Mouse (Mus musculus) WW6 (cell line): ENCODE measurements around the gene Pde2a.

Experiments
- DNase-seq: peaks from one replicate; pipeline ENCODE4 v3.0.0-alpha.2; 2013; ENCODE audit warnings: low read depth, low spot score

Pde2a gene

GRCm38 (mm10) chr7:101453296-101453695 lies 31.8 kb downstream of the Pde2a start:
- DNase-seq = no peak

DNA sequence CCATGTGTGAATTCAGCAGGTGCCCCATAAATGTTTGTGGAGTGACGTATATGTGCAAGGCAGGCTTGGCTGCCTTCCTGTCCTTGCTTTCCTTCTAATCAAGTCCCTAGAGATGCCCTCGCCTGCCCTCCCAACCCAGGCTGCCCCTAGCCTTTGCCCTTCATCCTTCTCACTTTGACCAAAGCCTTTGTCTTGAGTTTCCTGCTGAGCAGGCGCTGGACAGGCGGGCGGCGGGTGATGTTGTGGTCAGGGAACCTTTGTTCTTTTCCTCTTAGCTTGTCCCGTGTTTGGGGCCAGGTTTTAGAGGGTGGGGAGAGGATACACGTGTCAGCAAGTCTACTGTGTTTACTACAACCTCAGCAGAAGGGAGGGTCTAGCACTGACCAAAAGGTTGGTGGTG lies 32.2 kb downstream of the Pde2a start:
- no peak for DNase-seq

GRCm38 (mm10) chr7:101454479-101454878 lies 33.0 kb downstream of the Pde2a start:
- no peak for DNase-seq

GRCm38 (mm10) chr7:101455141-101455540 lies 33.6 kb downstream of the Pde2a start:
- no peak for DNase-seq

DNA sequence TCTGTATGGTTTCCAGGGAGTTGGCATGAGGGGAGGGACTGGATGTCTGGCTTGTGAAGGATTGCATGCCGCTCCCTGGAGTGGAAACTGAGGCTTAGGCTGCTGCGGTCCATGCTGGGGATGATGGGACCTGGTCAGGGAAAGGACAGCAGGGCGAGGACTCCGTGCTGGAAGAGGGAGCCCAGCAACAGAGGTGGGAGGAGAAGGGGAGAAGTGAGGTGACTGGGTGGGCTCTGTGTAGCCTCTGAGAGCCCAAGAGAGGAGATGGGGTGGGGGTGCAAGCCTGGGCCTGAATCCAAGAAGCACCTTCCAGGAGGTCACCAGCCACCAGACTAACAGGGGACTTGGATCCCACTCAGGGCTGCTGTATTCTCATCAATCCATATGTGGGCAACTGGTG lies 34.8 kb downstream of the Pde2a start:
- no peak for DNase-seq

DNA sequence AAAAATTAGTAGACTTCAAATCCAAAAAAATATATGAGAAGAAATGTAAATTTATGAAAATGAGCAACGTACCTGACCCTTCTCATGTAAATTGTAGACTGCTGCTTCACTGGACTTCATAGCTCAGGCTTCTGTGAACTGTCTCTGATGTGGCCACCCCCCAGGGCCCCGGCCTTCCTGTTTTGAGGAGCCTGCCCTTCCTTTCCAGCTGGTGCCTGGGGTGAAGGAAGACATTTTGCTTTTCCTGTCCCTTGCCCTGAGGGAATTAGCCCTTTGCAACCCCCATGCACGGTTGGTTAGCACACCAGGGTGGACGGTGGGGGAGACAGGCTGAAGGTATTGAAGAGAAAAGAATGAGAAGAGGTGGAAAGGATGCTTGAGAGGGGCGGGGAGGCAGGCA lies 35.3 kb downstream of the Pde2a start:
- DNase-seq = no peak

GRCm38 (mm10) chr7:101457283-101457682 lies 35.8 kb downstream of the Pde2a start:
- no peak for DNase-seq

DNA sequence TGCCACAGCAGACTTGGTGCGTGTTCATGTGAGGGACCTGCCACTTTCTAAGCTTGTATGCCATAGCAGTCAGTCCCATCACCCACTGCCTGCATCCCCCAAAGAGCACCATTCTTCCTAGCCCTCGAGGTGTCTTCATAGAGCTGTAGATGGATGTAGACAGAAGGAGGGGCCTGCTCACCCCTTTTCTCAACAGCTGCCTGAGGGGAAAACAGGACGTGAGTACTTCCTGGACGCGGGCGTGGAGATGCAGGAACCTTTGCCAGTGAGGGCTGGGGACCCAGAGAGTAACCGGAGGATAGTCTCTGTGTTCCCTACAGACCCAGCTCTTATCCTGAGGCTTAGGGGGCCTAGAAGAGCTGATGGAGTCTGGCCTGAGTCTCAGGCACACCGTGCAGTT lies 36.3 kb downstream of the Pde2a start:
- no peak for DNase-seq

DNA sequence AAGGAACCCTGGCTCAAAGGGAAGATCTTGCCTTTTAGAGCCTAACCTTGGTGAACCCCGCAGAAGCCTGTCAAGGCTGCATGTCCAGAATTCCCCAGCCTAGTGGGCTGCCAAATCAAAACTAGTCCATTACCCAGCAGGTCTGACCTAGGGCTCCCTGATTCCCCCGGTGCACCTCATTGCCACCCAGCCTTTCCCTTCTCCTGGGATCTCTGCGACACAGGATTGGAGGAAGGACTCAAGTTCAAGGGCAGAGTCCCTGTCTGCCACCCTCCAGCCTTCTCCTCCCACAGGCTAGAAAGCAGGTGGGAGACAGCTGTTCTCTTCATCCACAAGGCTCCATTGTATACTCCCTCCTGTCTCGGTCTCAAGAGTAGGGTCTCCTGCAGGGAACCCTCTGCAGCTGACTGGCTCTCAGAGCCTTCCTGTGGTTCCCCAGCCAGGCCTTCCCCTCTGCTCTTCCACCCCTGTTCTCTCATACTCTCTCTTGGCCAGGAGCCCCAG lies 36.8 kb downstream of the Pde2a start:
- no peak for DNase-seq

GRCm38 (mm10) chr7:101459305-101459813 lies 37.9 kb downstream of the Pde2a start:
- no peak for DNase-seq

DNA sequence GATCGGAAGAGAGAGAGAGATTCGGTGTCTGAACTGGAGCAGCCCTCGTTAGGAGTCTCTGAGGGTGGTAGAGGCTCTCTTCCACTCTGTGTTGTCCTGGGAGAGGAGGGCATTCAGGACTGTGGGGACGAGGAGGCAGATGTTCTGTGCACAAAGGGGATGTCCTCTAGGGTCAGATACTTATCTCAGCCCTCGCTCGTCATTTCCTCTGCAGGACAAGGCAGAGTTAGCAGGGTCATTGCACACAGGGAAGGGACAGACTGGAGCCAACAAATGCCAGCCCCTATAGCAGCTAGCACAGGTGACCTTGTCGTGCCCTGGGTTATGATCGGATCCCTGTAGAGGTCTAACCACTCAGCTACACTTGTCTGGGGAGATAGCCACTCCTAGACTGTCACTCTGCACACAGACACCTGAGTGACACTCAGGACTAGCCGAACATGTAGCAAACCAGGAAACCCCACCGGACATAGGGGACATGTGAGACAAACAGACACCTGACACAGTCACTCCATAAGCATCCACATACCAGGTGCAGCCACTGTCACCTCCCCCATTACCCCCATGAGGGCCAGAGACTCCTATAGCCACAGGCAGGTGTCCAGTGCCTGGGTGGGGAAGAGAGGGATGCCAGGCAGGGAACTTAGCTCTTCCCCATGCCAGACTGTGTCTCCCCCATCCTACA lies 38.6 kb downstream of the Pde2a start:
- DNase-seq = no peak

- no peak for DNase-seq
Measured at GRCm38 (mm10) chr7:101460608-101460957, 39.1 kb downstream of the Pde2a start.

DNA sequence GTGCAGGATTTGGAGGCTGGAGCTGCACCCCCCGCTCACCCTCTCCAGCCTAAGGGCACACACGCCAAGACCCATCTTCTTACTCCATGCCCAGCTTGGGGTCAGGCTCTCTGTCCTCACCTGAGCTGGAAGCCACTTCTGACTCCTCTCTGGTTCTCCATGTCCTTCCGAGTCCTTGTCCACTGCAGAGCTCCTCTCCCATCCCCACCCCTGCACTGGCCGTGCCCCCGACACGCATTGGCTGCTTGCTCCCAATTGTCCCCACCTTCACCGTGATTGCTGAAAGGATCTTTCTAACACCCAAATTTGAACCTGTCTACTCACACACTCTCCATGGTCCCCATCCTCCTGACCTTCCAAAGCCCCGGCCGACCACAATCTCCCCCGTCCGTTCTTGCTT lies 40.1 kb downstream of the Pde2a start:
- DNase-seq = no peak

DNA sequence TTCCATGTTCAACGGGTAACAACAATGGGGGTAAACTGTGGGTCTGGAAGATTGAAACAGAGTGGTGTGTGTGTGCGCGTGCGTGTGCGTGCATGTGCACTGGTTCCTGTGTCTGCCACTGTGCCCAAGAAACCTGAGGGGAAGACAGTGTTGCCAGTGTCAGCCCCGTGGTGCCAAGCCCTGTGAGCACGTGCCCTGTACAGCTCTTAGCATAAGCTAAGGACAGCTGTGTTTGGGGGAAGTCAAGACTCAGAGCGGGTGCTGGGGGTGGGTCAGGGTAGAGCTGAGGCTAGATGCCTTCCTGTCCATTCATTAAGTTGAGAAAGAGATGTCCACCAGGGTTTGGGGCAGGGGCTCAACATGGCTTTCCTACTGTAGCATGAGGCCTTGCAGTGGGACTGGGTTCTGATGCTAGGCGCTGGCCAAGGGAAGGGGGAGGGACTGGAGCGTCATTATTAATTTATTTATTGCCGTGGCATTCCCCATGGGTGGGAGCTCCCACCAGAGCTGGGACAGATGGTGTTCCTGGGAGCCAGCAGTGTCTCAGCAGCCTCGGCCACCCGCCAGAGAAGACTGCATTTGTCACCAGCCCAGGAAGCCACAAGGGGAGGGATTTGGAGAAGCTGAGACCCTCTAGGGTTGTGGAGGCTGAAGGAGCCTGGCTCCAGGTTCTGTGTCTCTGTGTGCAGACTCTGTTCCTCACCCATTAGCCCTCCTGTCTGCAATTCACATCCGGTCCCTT lies 41.0 kb downstream of the Pde2a start:
- DNase-seq = no peak

DNA sequence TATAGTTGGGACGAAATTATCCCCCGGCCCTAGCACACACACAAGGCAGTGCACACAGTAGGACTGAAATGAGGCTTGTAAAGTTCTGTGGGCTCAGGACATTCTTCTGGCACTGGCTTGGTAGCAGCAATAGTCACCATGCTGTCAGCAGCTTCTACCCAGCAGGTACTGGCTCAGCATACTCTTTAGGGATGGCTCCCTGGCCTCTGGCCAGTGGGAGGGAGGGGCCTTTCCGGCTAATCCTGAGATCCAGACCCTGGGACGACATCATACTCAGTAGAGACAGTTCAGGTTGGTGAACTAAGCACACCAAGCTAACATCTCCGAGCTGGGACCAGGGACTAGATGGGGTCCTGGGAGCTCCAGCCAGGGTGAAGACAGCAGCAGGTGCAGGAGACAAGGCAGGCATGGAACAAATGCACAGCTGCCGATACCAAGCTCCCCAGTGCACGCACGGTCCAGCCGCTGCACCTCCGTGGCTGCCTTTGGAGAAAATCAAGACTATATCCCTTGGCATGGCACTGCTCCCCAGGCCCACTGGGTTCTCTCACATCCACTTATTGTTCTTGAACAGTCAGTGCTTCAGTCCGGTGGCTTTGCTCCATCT lies 42.3 kb downstream of the Pde2a start:
- DNase-seq = no peak

DNA sequence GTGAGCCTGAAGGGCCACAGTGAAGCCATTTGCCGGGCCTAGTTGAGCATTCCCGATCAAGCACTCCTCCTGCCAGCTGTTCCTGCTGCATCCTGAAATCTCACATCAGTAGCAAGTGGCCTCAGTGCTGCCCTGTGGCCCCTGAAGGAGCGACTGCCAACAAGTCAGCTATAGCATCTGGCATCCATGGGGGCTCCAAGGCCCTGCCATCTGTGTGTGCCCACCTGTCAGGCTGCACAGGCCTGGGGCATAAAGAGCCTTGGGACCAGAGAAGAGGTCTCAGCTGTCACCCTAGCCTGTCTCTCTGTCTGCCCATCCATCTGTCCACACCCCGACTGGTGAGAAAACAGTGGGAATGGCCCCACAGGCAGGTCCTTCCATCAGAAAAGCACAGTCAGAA lies 43.4 kb downstream of the Pde2a start:
- no peak for DNase-seq

GRCm38 (mm10) chr7:101465392-101465791 lies 43.9 kb downstream of the Pde2a start:
- no peak for DNase-seq

GRCm38 (mm10) chr7:101465850-101466580 lies 44.5 kb downstream of the Pde2a start:
- no peak for DNase-seq

- DNase-seq = no peak
Measured at GRCm38 (mm10) chr7:101466581-101467081, 45.1 kb downstream of the Pde2a start.

DNA sequence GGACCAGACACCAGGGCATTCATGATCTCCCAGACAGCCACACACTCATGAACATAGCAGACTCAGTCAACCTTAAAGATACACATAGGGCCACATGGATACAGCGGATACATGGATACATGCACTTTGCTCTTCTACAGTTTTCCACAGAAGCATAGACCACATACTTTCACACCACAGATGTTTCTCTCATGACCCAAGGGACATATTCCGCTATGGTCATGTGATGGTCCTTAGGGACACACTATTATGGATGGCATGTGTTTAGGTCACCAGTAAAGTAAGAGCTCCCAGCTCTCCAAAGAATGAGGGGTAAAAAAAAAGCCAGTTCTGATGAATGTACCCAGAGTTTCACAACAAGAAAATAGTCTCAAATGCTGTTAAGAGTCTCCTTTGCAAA lies 49.9 kb downstream of the Pde2a start:
- no peak for DNase-seq

DNA sequence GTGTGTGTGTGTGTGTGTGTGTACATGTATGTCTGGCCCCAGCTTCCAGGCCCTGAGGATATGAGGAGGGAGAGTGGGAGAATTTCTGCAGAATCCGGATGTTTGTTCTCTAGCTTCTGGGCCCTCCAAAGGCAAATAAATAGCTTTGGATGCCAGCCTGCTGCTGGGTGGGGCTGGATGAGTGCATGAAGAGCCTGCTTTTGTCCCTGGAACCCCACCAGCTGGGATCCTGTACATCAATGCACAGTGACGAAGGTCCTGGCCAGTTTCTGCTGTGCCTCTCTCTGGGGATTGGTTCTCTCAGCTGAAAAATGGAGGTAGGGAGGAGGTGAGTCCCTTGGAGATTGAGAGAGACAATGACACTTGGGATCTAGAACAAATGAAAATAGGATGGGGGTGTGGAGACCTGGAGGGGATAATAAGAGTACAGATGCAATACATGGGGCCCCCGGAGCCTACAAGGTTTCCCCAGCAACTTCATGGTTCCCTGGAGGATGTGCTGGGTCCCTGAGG lies 50.5 kb downstream of the Pde2a start:
- no peak for DNase-seq
